Mouse (Mus musculus) lung, postnatal 0 days (tissue): ENCODE results near the gene Bag5.

Experiments used
- CTCF ChIP-seq: IDR thresholded peaks from 2 replicates; pipeline ENCODE4 v1.5.1; 2016; ENCODE audit warnings: antibody characterized with exemption, mild to moderate bottlenecking
- EP300 ChIP-seq: IDR thresholded peaks from 2 replicates; pipeline ENCODE4 v1.6.1; 2016; ENCODE audit warnings: antibody characterized with exemption, mild to moderate bottlenecking, control low read depth

DNA sequence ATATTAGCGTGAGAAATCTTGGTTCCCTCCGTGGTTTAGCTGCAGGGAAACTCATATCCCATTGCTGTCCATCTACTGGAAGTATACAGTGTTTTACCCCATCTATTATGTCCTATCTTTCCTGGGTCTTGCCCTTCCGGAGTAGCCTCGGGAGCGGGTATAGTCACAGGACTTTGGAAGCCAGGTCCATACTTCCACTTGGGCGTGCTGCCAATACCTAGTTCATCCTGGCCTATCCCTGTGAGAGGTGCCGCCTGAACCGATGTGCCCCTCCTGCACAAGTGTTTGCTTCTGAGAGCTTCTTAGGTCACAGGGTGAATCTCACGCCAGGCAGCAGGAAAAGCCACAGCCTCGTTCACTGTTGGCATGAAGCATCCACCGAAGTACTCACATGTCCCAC, 23.6 kb downstream of the Bag5 start:
- TF ChIP-seq EP300: no peak; the same call in 1 of the 2 replicates
- no peak for TF ChIP-seq CTCF
